Mouse (Mus musculus) neural tube, embryonic 12.5 days (tissue): ENCODE results near the gene D030056L22Rik. TPM values are rescaled to one million over a fixed set of nuclear protein-coding genes. Genes with fewer than 3 reads are reported as not detected.
A peak's percentile ranks its signal among the peaks of the same experiment; 100 is the strongest.

Experiments
- ATAC-seq: fragments of 200-750 bp; cut with Nextera tagmentation; 2 replicates; pipeline ENCODE4 v1.8.0; 2017; ENCODE audit warnings: low read depth, mild to moderate bottlenecking, moderate TSS enrichment, moderate library complexity; ENCODE audit not compliant: low FRiP score
- H3K27ac ChIP-seq: fragments of 300-500 bp; sonication (generic); 2 replicates; pipeline ENCODE4 v1.5.1; 2016
- H3K27me3 ChIP-seq: fragments of 300-500 bp; sonication (generic); replicated peaks from 2 replicates; pipeline ENCODE4 v1.6.1; 2016; ENCODE audit warnings: mild to moderate bottlenecking
- H3K36me3 ChIP-seq: fragments of 300-500 bp; sonication (generic); 2 replicates; pipeline ENCODE4 v1.6.1; 2016; ENCODE audit warnings: mild to moderate bottlenecking
- H3K4me1 ChIP-seq: fragments of 300-500 bp; sonication (generic); 2 replicates; pipeline ENCODE4 v1.6.1; 2016
- H3K4me2 ChIP-seq: fragments of 300-500 bp; sonication (generic); replicated peaks from 2 replicates; pipeline ENCODE4 v1.6.1; 2016; ENCODE audit warnings: mild to moderate bottlenecking
- H3K4me3 ChIP-seq: fragments of 300-500 bp; sonication (generic); 2 replicates; pipeline ENCODE4 v1.5.1; 2016
- H3K9ac ChIP-seq: fragments of 300-500 bp; sonication (generic); 2 replicates; pipeline ENCODE4 v1.6.1; 2016; ENCODE audit warnings: mild to moderate bottlenecking
- H3K9me3 ChIP-seq: fragments of 300-500 bp; sonication (generic); 2 replicates; pipeline ENCODE4 v1.6.1; 2016; ENCODE audit warnings: mild to moderate bottlenecking
- WGBS: fragments of 180-500 bp; shearing (Covaris S2); methylation state at CpG from one replicate; pipeline ENCODE4 v1.1.7; 2016; 5-methylcytosine and 5-hydroxymethylcytosine counted together
- polyA plus RNA-seq: library from polyadenylated mRNA; unstranded; fragments of >200 nt; fragmentation: Nextera tagmentation; extraction: Ambion mirVana; gene quantifications from 2 replicates; pipeline ENCODE4 v1.2.1, GENCODE M21; 2016

The D030056L22Rik gene
- polyA plus RNA-seq, 1 experiment from 2014 or later: 81.0 TPM

GRCm38 (mm10) chr19:18739146-18739545 is 26.2 kb downstream of the D030056L22Rik start:
- Histone ChIP-seq H3K9ac (no peak overlapping the region), H3K36me3 (no peaks in the 10 kb centered on the region), H3K27me3 (no peaks in the 10 kb centered on the region), H3K9me3 (no peaks in the 10 kb centered on the region), H3K27ac (no peak overlapping the region), H3K4me2 (no peak overlapping the region), H3K4me3 (no peak overlapping the region), H3K4me1 (no peaks in the 10 kb centered on the region)
- WGBS: 84% methylated on average over 7 of the region's 7 CpGs
- ATAC-seq: no peak

- no peaks in the 10 kb centered on the region for H3K4me1 ChIP-seq
- WGBS: 82% methylated on average over 5 of the region's 5 CpGs
- H3K4me2 ChIP-seq: no peak overlapping the region
- no peak overlapping the region for H3K27ac ChIP-seq
- no peaks in the 10 kb centered on the region for H3K27me3 ChIP-seq
- no peak for ATAC-seq
- no peaks in the 10 kb centered on the region for H3K36me3 ChIP-seq
- no peak overlapping the region for H3K4me3 ChIP-seq
- no peak overlapping the region for H3K9ac ChIP-seq
- H3K9me3 ChIP-seq: no peaks in the 10 kb centered on the region
Observed at GRCm38 (mm10) chr19:18743946-18744345, 31.0 kb downstream of the D030056L22Rik start.

- peaks cover 13% of the 10 kb centered on the region; the same call in 1 of the 2 replicates for H3K27me3 ChIP-seq
- no peaks in the 10 kb centered on the region for H3K9me3 ChIP-seq
- H3K27ac ChIP-seq: no peak overlapping the region
- ATAC-seq: no peak
- H3K4me2 ChIP-seq: no peak overlapping the region
- no peak overlapping the region for H3K9ac ChIP-seq
- H3K4me3 ChIP-seq: no peak overlapping the region
- peaks cover 5% of the 10 kb centered on the region; the same call in 1 of the 2 replicates for H3K4me1 ChIP-seq
- WGBS: 90% methylated on average over 5 of the region's 5 CpGs
- no peaks in the 10 kb centered on the region for H3K36me3 ChIP-seq
Observed at GRCm38 (mm10) chr19:18746576-18747340, 33.8 kb downstream of the D030056L22Rik start.

GRCm38 (mm10) chr19:18747379-18747778 is 34.4 kb downstream of the D030056L22Rik start:
- Histone ChIP-seq H3K4me3 (no peak overlapping the region), H3K27ac (no peak overlapping the region), H3K9ac (no peak overlapping the region), H3K27me3 (peaks cover 13% of the 10 kb centered on the region; the same call in 1 of the 2 replicates), H3K36me3 (no peaks in the 10 kb centered on the region), H3K4me1 (peaks cover 5% of the 10 kb centered on the region; the same call in 1 of the 2 replicates), H3K9me3 (no peaks in the 10 kb centered on the region), H3K4me2 (no peak overlapping the region)
- 96% methylated on average over 4 of the region's 4 CpGs for WGBS
- ATAC-seq: no peak

- no peak within 1 kb of the TSS for H3K27ac ChIP-seq
- no peak for ATAC-seq
Observed at GRCm38 (mm10) chr19:18749598-18750339, 36.8 kb downstream of the D030056L22Rik start, which contains the start of gene Trpm6. TSS of gene Trpm6 (plus strand) at chr19:18749983.

GRCm38 (mm10) chr19:18757191-18757590 is 44.2 kb downstream of the D030056L22Rik start:
- no peak overlapping the region for H3K4me2 ChIP-seq
- no peak overlapping the region for H3K9ac ChIP-seq
- H3K27me3 ChIP-seq: no peaks in the 10 kb centered on the region
- ATAC-seq: no peak
- no peaks in the 10 kb centered on the region for H3K4me1 ChIP-seq
- no peaks in the 10 kb centered on the region for H3K9me3 ChIP-seq
- H3K27ac ChIP-seq: no peak overlapping the region
- H3K4me3 ChIP-seq: no peak overlapping the region
- H3K36me3 ChIP-seq: no peaks in the 10 kb centered on the region

More at GRCm38 (mm10) chr19:18749598-18750339, 36.8 kb downstream of the D030056L22Rik start, which contains the start of gene Trpm6:
- Histone ChIP-seq H3K36me3 (no peaks in the 10 kb centered on the region), H3K4me1 (peaks cover 5% of the 10 kb centered on the region; the same call in 1 of the 2 replicates), H3K9me3 (no peaks in the 10 kb centered on the region), H3K4me2 (peak within 1 kb of the TSS; percentile 65), H3K4me3 (peak within 1 kb of the TSS; percentile 27), H3K27me3 (peaks cover 13% of the 10 kb centered on the region; the same call in 1 of the 2 replicates), H3K9ac (no peak within 1 kb of the TSS)
- WGBS: 5% methylated on average over 41 of the region's 41 CpGs

- Histone ChIP-seq H3K27ac (no peak overlapping the region), H3K27me3 (no peaks in the 10 kb centered on the region), H3K4me3 (no peak overlapping the region), H3K9ac (no peak overlapping the region), H3K36me3 (no peaks in the 10 kb centered on the region), H3K4me2 (no peak overlapping the region), H3K4me1 (no peaks in the 10 kb centered on the region), H3K9me3 (no peaks in the 10 kb centered on the region)
- no peak for ATAC-seq
- WGBS: 74% methylated on average over 4 of the region's 4 CpGs
Observed at GRCm38 (mm10) chr19:18757706-18758105, 44.7 kb downstream of the D030056L22Rik start.

- ATAC-seq: no peak
- Histone ChIP-seq H3K9ac (no peak overlapping the region), H3K9me3 (no peaks in the 10 kb centered on the region), H3K36me3 (no peaks in the 10 kb centered on the region), H3K4me1 (no peaks in the 10 kb centered on the region), H3K4me3 (no peak overlapping the region), H3K27me3 (no peaks in the 10 kb centered on the region), H3K4me2 (no peak overlapping the region), H3K27ac (no peak overlapping the region)
- 50% methylated on average over 6 of the region's 6 CpGs for WGBS
Observed at GRCm38 (mm10) chr19:18758269-18758668, 45.3 kb downstream of the D030056L22Rik start.

- Histone ChIP-seq H3K27me3 (no peaks in the 10 kb centered on the region), H3K4me2 (no peak overlapping the region), H3K36me3 (no peaks in the 10 kb centered on the region), H3K27ac (no peak overlapping the region), H3K4me3 (no peak overlapping the region), H3K9me3 (no peaks in the 10 kb centered on the region), H3K9ac (no peak overlapping the region), H3K4me1 (no peaks in the 10 kb centered on the region)
- WGBS: 46% methylated on average over 9 of the region's 9 CpGs
- ATAC-seq: no peak
Observed at GRCm38 (mm10) chr19:18758916-18759315, 45.9 kb downstream of the D030056L22Rik start.

- H3K9ac ChIP-seq: no peak overlapping the region
- ATAC-seq: no peak
- H3K9me3 ChIP-seq: no peaks in the 10 kb centered on the region
- H3K4me2 ChIP-seq: no peak overlapping the region
- 90% methylated on average over 5 of the region's 5 CpGs for WGBS
- no peaks in the 10 kb centered on the region for H3K4me1 ChIP-seq
- H3K36me3 ChIP-seq: no peaks in the 10 kb centered on the region
- no peak overlapping the region for H3K4me3 ChIP-seq
- H3K27me3 ChIP-seq: no peaks in the 10 kb centered on the region
- no peak overlapping the region for H3K27ac ChIP-seq
Observed at GRCm38 (mm10) chr19:18766399-18766798, 53.4 kb downstream of the D030056L22Rik start.
